Mouse (Mus musculus) heart, embryonic 15.5 days (tissue): ENCODE measurements around the gene Slc6a11. TPM values are rescaled to one million over a fixed set of nuclear protein-coding genes. Genes with fewer than 3 reads are reported as not detected.

ENCODE experiments used
- ATAC-seq: fragments of 200-750 bp; cut with Nextera tagmentation; replicated peaks from 2 replicates; pipeline ENCODE4 v1.8.0; 2017; ENCODE audit warnings: low read depth, moderate TSS enrichment; ENCODE audit not compliant: insufficient number of reproducible peaks, insufficient read depth, low FRiP score
- H3K27ac ChIP-seq: fragments of 300-500 bp; sonication (generic); 2 replicates; pipeline ENCODE4 v1.5.1; 2015; ENCODE audit warnings: mild to moderate bottlenecking, inconsistent platforms
- H3K27me3 ChIP-seq: fragments of 300-500 bp; sonication (generic); 2 replicates; pipeline ENCODE4 v1.6.1; 2015; ENCODE audit warnings: inconsistent platforms
- H3K36me3 ChIP-seq: fragments of 300-500 bp; sonication (generic); 2 replicates; pipeline ENCODE4 v1.6.1; 2015; ENCODE audit warnings: mild to moderate bottlenecking, inconsistent platforms
- H3K4me1 ChIP-seq: fragments of 300-500 bp; sonication (generic); replicated peaks from 2 replicates; pipeline ENCODE4 v1.6.1; 2015; ENCODE audit warnings: inconsistent platforms
- H3K4me2 ChIP-seq: fragments of 300-500 bp; sonication (generic); 2 replicates; pipeline ENCODE4 v1.6.1; 2015; ENCODE audit warnings: inconsistent platforms, mild to moderate bottlenecking, moderate library complexity
- H3K4me3 ChIP-seq: fragments of 300-500 bp; sonication (generic); 2 replicates; pipeline ENCODE4 v1.5.1; 2015; ENCODE audit warnings: mild to moderate bottlenecking, inconsistent platforms
- H3K9ac ChIP-seq: fragments of 300-500 bp; sonication (generic); 2 replicates; pipeline ENCODE4 v1.6.1; 2015; ENCODE audit warnings: mild to moderate bottlenecking, inconsistent platforms
- H3K9me3 ChIP-seq: fragments of 300-500 bp; sonication (generic); replicated peaks from 2 replicates; pipeline ENCODE4 v1.6.1; 2016; ENCODE audit warnings: inconsistent platforms
- WGBS: fragments of 180-500 bp; shearing (Covaris S2); methylation state at CpG from one replicate; pipeline ENCODE4 v1.1.7; 2015; ENCODE audit warnings: mixed read lengths; 5-methylcytosine and 5-hydroxymethylcytosine counted together
- polyA plus RNA-seq: library from polyadenylated mRNA; unstranded; fragments of >200 nt; fragmentation: Nextera tagmentation; extraction: Ambion mirVana; gene quantifications from 2 replicates; pipeline ENCODE4 v1.2.1, GENCODE M21; 2015

Gene Slc6a11
- polyA plus RNA-seq, 1 experiment from 2014 or later, result 0.05 TPM

GRCm38 (mm10) chr6:114141481-114141880 is 10.4 kb downstream of the Slc6a11 start:
- Histone ChIP-seq H3K9me3 (no peaks in the 10 kb centered on the region), H3K4me2 (no peak overlapping the region), H3K27me3 (peaks cover 4% of the 10 kb centered on the region), H3K9ac (no peak overlapping the region), H3K4me3 (no peak overlapping the region), H3K36me3 (no peaks in the 10 kb centered on the region), H3K4me1 (no peaks in the 10 kb centered on the region), H3K27ac (no peak overlapping the region)
- 62% methylated on average over 3 of the region's 3 CpGs for WGBS
- ATAC-seq, result no peak

GRCm38 (mm10) chr6:114142480-114142879 is 11.4 kb downstream of the Slc6a11 start:
- H3K27me3 ChIP-seq, result peaks cover 4% of the 10 kb centered on the region
- no peak overlapping the region for H3K4me2 ChIP-seq
- no peaks in the 10 kb centered on the region for H3K36me3 ChIP-seq
- H3K27ac ChIP-seq, result no peak overlapping the region
- WGBS, result 86% methylated on average over 11 of the region's 11 CpGs
- no peak overlapping the region for H3K4me3 ChIP-seq
- H3K9ac ChIP-seq, result no peak overlapping the region
- no peaks in the 10 kb centered on the region for H3K9me3 ChIP-seq
- ATAC-seq, result no peak
- H3K4me1 ChIP-seq, result no peaks in the 10 kb centered on the region

DNA sequence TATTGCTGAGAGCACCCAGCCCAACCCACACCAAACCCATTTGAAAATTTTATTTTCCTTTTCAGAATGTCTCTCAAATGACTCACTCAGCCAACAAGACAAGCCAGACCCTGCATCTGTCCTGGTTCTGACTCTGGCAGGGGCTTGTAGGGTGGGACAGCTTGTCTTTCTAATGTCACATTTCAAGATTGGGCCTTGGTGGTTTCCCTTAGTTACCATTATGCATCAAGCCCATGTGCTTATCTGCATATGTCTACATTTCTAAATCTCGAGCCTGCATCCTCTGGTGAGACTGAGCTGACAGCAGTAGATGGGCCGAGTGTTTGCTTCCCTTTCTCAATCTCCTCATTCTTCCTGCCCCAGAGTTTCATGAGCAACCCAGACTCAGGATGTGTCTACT is 12.5 kb downstream of the Slc6a11 start:
- Histone ChIP-seq H3K4me2 (no peak overlapping the region), H3K27me3 (peaks cover 4% of the 10 kb centered on the region), H3K27ac (no peak overlapping the region), H3K4me1 (no peaks in the 10 kb centered on the region), H3K9ac (no peak overlapping the region), H3K9me3 (no peaks in the 10 kb centered on the region), H3K36me3 (no peaks in the 10 kb centered on the region), H3K4me3 (no peak overlapping the region)
- WGBS, result 35% methylated on average over 2 of the region's 2 CpGs
- ATAC-seq, result no peak

DNA sequence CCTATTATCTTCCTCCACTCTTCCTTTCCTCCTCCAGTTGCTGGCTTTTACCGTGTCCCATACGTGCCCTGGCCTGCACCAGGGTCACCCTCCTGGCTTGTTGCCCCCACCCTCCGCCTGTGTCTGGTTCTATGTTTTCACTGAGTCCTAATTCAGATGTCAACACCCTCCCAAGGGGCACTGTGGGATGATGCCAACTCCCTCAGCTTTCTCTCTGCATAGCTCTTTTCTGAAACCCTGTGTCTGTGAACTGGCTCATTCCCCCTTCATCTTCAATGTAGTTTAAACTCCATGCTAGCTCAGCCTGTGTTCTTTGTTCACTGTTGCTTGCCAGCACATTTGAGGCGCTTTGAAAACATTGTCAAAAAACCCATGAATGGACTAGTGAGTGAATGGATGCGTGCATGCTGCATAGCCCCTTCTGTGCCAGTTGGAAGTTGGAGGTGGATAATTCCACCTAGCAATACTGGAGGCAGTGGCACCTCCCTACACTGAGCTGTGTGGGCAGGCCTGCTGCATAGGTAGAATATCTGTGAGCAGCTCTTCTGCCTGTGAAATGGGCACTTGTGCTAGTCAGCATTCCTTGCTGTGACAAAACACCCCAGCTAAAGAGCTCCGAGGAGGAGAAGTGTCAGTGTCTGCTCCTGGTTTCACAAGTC is 13.5 kb downstream of the Slc6a11 start:
- no peak for ATAC-seq
- WGBS, result 70% methylated on average over 6 of the region's 6 CpGs
- Histone ChIP-seq H3K36me3 (no peaks in the 10 kb centered on the region), H3K27ac (no peak overlapping the region), H3K27me3 (peaks cover 4% of the 10 kb centered on the region), H3K9me3 (no peaks in the 10 kb centered on the region), H3K4me1 (no peaks in the 10 kb centered on the region), H3K4me2 (no peak overlapping the region), H3K4me3 (no peak overlapping the region), H3K9ac (no peak overlapping the region)

DNA sequence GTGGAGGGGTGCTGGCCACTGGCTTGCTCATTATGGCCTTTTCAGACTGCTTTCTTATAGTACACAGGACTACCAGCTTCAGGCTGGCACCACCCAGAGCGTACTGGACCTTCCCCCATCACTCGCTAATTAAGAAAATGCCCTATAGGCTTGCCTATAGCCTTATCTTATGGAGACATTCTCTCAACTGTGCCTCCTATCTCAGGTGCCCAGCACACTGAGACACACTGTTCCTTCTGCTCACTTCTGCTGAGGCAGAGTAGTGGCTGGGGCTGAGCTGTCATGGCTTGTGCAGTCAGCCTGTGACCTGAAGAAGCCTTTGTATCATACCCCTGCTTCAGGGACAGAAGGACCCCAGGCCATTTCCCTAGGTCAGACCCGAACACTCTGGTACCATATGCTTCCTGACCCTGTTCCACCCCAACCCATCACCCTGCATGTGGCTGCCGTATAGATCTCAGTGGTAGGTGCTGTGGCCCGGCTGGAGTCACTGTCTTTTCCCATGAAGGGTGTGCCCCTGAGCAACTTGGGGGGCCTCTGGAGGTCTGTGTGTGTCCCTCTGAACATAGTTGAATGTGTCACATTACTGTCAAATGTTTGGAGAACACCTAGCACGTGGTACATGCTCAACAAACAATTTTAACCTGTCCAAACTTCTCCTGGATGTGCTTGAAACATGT is 14.7 kb downstream of the Slc6a11 start:
- ATAC-seq, result no peak
- H3K9ac ChIP-seq, result no peak overlapping the region
- no peaks in the 10 kb centered on the region for H3K9me3 ChIP-seq
- no peak overlapping the region for H3K27ac ChIP-seq
- WGBS, result 77% methylated on average over 6 of the region's 6 CpGs
- no peaks in the 10 kb centered on the region for H3K4me1 ChIP-seq
- H3K36me3 ChIP-seq, result no peaks in the 10 kb centered on the region
- peaks cover 4% of the 10 kb centered on the region for H3K27me3 ChIP-seq
- no peak overlapping the region for H3K4me3 ChIP-seq
- no peak overlapping the region for H3K4me2 ChIP-seq

DNA sequence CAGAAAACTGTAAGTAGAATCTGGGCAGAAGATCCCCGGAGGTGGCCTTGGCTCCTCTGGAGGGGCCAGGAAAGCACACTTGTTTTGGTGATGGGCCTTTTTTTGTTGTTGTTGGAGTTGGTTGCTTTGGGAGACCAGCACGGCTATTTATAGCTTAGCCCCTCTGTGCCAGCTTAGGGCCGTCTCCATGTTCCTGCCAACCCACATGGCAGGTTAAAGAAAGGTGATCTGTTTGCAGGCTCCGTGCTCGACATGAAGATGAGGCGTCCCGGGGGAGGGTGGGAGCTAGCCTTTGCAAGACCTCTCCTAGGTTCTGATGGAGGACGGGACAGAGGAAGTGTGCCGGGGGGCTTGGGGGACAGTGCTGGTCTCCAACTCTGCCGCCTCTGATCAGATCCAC is 24.7 kb downstream of the Slc6a11 start:
- no peak overlapping the region for H3K4me3 ChIP-seq
- H3K9ac ChIP-seq, result no peak overlapping the region
- WGBS, result 77% methylated on average over 10 of the region's 10 CpGs
- no peak for ATAC-seq
- no peaks in the 10 kb centered on the region for H3K9me3 ChIP-seq
- H3K36me3 ChIP-seq, result no peaks in the 10 kb centered on the region
- H3K4me2 ChIP-seq, result no peak overlapping the region
- no peaks in the 10 kb centered on the region for H3K4me1 ChIP-seq
- H3K27me3 ChIP-seq, result peaks cover 17% of the 10 kb centered on the region
- H3K27ac ChIP-seq, result no peak overlapping the region

- no peak overlapping the region for H3K4me3 ChIP-seq
- H3K27me3 ChIP-seq, result peaks cover 12% of the 10 kb centered on the region; the same call in 1 of the 2 replicates
- H3K4me2 ChIP-seq, result no peak overlapping the region
- H3K9ac ChIP-seq, result no peak overlapping the region
- no peak overlapping the region for H3K27ac ChIP-seq
- H3K36me3 ChIP-seq, result no peaks in the 10 kb centered on the region
- WGBS, result 85% methylated on average over 7 of the region's 7 CpGs
- no peak for ATAC-seq
- no peaks in the 10 kb centered on the region for H3K4me1 ChIP-seq
- H3K9me3 ChIP-seq, result no peaks in the 10 kb centered on the region
Observed at GRCm38 (mm10) chr6:114158811-114159210, 27.8 kb downstream of the Slc6a11 start.

DNA sequence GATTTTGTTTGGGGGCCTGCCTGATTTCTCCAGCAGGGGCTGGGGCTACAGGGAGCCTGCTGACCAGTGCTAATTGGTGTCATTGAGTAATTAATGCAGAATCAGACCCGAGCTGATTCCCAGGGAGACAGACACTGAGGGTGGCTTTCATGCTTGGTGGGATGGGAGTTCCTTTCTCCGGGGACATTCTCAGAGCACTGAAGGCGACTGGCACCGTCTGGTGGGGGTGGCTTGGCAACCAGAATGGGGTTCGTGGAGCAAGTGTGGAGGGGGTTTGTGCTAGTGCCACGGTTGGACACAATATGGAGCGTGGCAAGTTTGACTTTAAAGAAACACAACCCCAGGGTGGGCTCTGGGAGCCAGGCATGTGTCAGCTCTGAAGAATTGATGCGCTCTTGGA is 29.7 kb downstream of the Slc6a11 start:
- Histone ChIP-seq H3K27ac (no peak overlapping the region), H3K4me3 (no peak overlapping the region), H3K36me3 (no peaks in the 10 kb centered on the region), H3K9me3 (no peaks in the 10 kb centered on the region), H3K4me2 (no peak overlapping the region), H3K9ac (no peak overlapping the region), H3K4me1 (no peaks in the 10 kb centered on the region), H3K27me3 (peaks cover 11% of the 10 kb centered on the region)
- 74% methylated on average over 8 of the region's 8 CpGs for WGBS
- ATAC-seq, result no peak

GRCm38 (mm10) chr6:114174052-114174397 is 43.0 kb downstream of the Slc6a11 start:
- whole genome bisulfite sequencing, result 8% methylated on average over 8 of the region's 8 CpGs

DNA sequence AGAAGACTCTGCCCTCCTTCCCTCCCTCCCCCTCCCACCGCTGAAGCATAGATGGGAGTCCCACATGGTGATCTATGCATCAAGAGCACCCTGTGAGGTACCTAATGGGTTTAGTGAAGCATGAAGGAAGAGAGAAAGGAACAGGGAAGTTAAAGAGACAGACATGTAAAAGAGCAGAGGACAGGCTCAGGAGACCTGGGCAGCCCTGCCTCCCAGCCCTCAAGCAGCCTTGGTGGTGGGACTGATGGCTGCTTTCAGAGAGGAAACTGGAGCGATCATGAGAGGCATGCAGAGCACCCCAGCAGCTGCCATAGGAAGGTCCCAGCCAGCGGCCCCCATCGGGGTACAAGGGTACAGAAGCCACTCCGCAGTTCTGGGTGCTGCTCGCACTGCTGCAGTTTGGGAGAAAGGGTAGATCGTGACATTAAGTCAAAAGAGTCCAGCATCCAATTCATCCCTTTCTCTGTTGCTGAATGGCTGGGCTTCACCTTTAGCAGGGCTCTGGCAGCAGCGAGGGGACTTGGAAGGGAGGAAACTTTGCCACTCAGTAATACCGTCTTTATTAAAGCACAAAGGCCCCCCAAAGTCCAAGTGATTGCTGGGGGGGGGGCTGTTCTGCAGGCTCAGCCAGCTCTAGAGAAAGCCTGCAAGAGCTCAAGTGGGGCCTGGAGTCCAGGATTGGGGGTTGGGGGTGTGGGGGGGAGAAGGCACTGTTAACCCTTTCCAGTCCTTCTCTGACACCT is 43.5 kb downstream of the Slc6a11 start:
- ATAC-seq, result no peak
- no peak overlapping the region for H3K4me3 ChIP-seq
- H3K27ac ChIP-seq, result no peak overlapping the region
- peaks cover 27% of the 10 kb centered on the region for H3K27me3 ChIP-seq
- no peaks in the 10 kb centered on the region for H3K36me3 ChIP-seq
- H3K9ac ChIP-seq, result no peak overlapping the region
- H3K9me3 ChIP-seq, result no peaks in the 10 kb centered on the region
- no peak overlapping the region for H3K4me2 ChIP-seq
- WGBS, result 14% methylated on average over 9 of the region's 9 CpGs
- no peaks in the 10 kb centered on the region for H3K4me1 ChIP-seq

More at GRCm38 (mm10) chr6:114174052-114174397, 43.0 kb downstream of the Slc6a11 start:
- Histone ChIP-seq H3K36me3 (no peaks in the 10 kb centered on the region), H3K4me2 (no peak overlapping the region), H3K4me1 (no peaks in the 10 kb centered on the region), H3K4me3 (no peak overlapping the region), H3K27ac (no peak overlapping the region), H3K27me3 (peaks cover 27% of the 10 kb centered on the region), H3K9me3 (no peaks in the 10 kb centered on the region), H3K9ac (no peak overlapping the region)
- ATAC-seq, result no peak

DNA sequence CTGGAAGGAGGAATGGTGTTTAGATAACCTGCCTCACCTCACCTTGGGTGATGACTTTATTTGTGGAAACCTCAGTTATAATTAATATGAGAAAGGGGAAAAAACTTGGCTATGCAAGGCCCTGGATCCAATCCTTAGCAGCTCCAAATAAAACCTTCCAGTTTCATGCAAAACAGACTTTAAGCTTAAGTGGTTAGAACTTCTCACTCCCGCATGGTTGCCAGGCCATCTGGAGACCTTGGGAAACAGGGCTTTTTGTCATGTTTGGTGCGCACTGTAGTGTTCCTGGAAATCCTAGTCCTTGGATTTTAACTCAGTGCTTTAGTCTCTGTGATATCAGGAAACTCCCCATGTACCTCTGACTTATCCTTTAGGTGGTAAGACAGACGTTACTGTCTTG is 47.1 kb downstream of the Slc6a11 start:
- no peaks in the 10 kb centered on the region for H3K36me3 ChIP-seq

More for the DNA sequence above, 47.1 kb downstream of the Slc6a11 start:
- Histone ChIP-seq H3K4me2 (no peak overlapping the region), H3K27ac (no peak overlapping the region), H3K9me3 (no peaks in the 10 kb centered on the region), H3K27me3 (peaks cover 20% of the 10 kb centered on the region), H3K9ac (no peak overlapping the region), H3K4me3 (no peak overlapping the region), H3K4me1 (no peaks in the 10 kb centered on the region)
- ATAC-seq, result no peak
- whole genome bisulfite sequencing, result 70% methylated on average over 3 of the region's 3 CpGs
